Mouse (Mus musculus) CH12.LX (cell line): ENCODE measurements around the gene Arid4a. TPM values are rescaled to one million over a fixed set of nuclear protein-coding genes. Genes with fewer than 3 reads are reported as not detected.

Experiments
- DNase-seq: peaks from one replicate; pipeline ENCODE4 v3.0.0-alpha.2; 2013; ENCODE audit errors: extremely low read depth
- H3K27ac ChIP-seq: 2 replicates; pipeline ENCODE4 v1.5.1; 2012; ENCODE audit warnings: low read depth, mild to moderate bottlenecking, control low read depth, moderate library complexity; ENCODE audit not compliant: insufficient read depth
- H3K27me3 ChIP-seq: replicated peaks from 2 replicates; pipeline ENCODE3; 2012; ENCODE audit warnings: inconsistent platforms
- H3K36me3 ChIP-seq, 2 experiments: replicated peaks in 1 of 2; 2 replicates each; pipeline versions ENCODE3 to v1.6.1; 2012; ENCODE audit warnings: inconsistent platforms in 1 of 2, low read length in 1 of 2, mild to moderate bottlenecking in 1 of 2, mixed read lengths in 1 of 2, moderate library complexity in 1 of 2; ENCODE audit not compliant: control insufficient read depth in 1 of 2, insufficient read depth in 1 of 2
- H3K4me1 ChIP-seq, 2 experiments: 2 replicates each; pipeline ENCODE4 v1.6.1; 2012; ENCODE audit warnings: inconsistent platforms in 1 of 2, moderate library complexity in 1 of 2; ENCODE audit not compliant: insufficient read depth in 2 of 2, control insufficient read depth in 1 of 2
- H3K4me2 ChIP-seq: 2 replicates; pipeline ENCODE4 v1.6.1; 2012; ENCODE audit warnings: low read depth, mild to moderate bottlenecking, control low read depth; ENCODE audit not compliant: poor library complexity, insufficient read depth, severe bottlenecking
- H3K4me3 ChIP-seq, 3 experiments: fragments of 150-350 bp in 1 of 3; sonication (generic) in 1 of 3; replicated peaks in 1 of 3; 2 replicates each; pipeline versions ENCODE3 to v1.5.1; 2011 to 2012; ENCODE audit warnings: low read depth in 2 of 3, low read length in 2 of 3, mild to moderate bottlenecking in 2 of 3, moderate library complexity in 2 of 3, control low read depth in 1 of 3, improper control_type of control experiment in 1 of 3, inconsistent platforms in 1 of 3, mixed read lengths in 1 of 3; ENCODE audit not compliant: poor library complexity in 1 of 3
- H3K79me2 ChIP-seq: replicated peaks from 2 replicates; pipeline ENCODE4 v1.6.1; 2012; ENCODE audit warnings: mild to moderate bottlenecking, moderate library complexity; ENCODE audit not compliant: control insufficient read depth, poor library complexity, insufficient read depth, severe bottlenecking; ENCODE audit errors: extremely low read depth
- H3K9ac ChIP-seq: 2 replicates; pipeline ENCODE4 v1.6.1; 2012; ENCODE audit warnings: low read depth, mild to moderate bottlenecking, control low read depth, moderate library complexity; ENCODE audit not compliant: insufficient read depth
- H3K9me3 ChIP-seq: replicated peaks from 2 replicates; pipeline ENCODE3; 2012; ENCODE audit warnings: low read length, inconsistent platforms, mixed read lengths
- BHLHE40 ChIP-seq: IDR thresholded peaks from 2 replicates; pipeline ENCODE4 v1.6.1; 2011; ENCODE audit warnings: mild to moderate bottlenecking, low read depth, low read length, improper control_type of control experiment
- CHD1 ChIP-seq: IDR thresholded peaks from 2 replicates; pipeline ENCODE4 v1.6.1; 2012; ENCODE audit warnings: low read depth, low read length, improper control_type of control experiment, inconsistent platforms
- CTCF ChIP-seq, 2 experiments: IDR thresholded peaks in 1 of 2; conservative IDR thresholded peaks in 1 of 2; 2 replicates each; pipeline ENCODE4 v1.5.1; 2011 to 2012; ENCODE audit warnings: low read depth in 2 of 2, low read length in 2 of 2, improper control_type of control experiment in 1 of 2, inconsistent platforms in 1 of 2, mild to moderate bottlenecking in 1 of 2, moderate library complexity in 1 of 2
- ELF1 ChIP-seq: IDR thresholded peaks from 2 replicates; pipeline ENCODE4 v1.6.1; 2014; ENCODE audit warnings: low read depth, mild to moderate bottlenecking, inconsistent platforms, low read length, improper control_type of control experiment
- EP300 ChIP-seq: IDR thresholded peaks from 2 replicates; pipeline ENCODE4 v1.6.1; 2011; ENCODE audit warnings: low read length, improper control_type of control experiment
- GABPA ChIP-seq: IDR thresholded peaks from 2 replicates; pipeline ENCODE4 v1.6.1; 2012; ENCODE audit warnings: low read depth, low read length, improper control_type of control experiment, inconsistent platforms; ENCODE audit not compliant: insufficient replicate concordance
- HCFC1 ChIP-seq: IDR thresholded peaks from 2 replicates; pipeline ENCODE4 v1.6.1; 2012; ENCODE audit warnings: low read depth, mild to moderate bottlenecking, inconsistent platforms, low read length, improper control_type of control experiment
- IRF4 ChIP-seq: IDR thresholded peaks from 2 replicates; pipeline ENCODE4 v1.6.1; 2014; ENCODE audit warnings: low read depth, mild to moderate bottlenecking, inconsistent platforms, low read length, improper control_type of control experiment
- JUN ChIP-seq: IDR thresholded peaks from 2 replicates; pipeline ENCODE4 v1.6.1; 2011; ENCODE audit warnings: low read depth, mild to moderate bottlenecking, low read length, improper control_type of control experiment, moderate library complexity; ENCODE audit not compliant: insufficient read depth
- JUND ChIP-seq: conservative IDR thresholded peaks from 2 replicates; pipeline ENCODE4 v1.6.1; 2011; ENCODE audit warnings: low read depth, low read length, improper control_type of control experiment
- KAT2A ChIP-seq: IDR thresholded peaks from 2 replicates; pipeline ENCODE4 v1.6.1; 2012; ENCODE audit warnings: low read length, improper control_type of control experiment, inconsistent platforms; ENCODE audit not compliant: insufficient replicate concordance
- MAFK ChIP-seq: IDR thresholded peaks from 2 replicates; pipeline ENCODE4 v1.6.1; 2011; ENCODE audit warnings: low read length, improper control_type of control experiment; ENCODE audit not compliant: insufficient replicate concordance
- MAX ChIP-seq: IDR thresholded peaks from 2 replicates; pipeline ENCODE4 v1.6.1; 2011; ENCODE audit warnings: low read length, improper control_type of control experiment
- MAZ ChIP-seq: IDR thresholded peaks from 2 replicates; pipeline ENCODE4 v1.6.1; 2012; ENCODE audit warnings: low read depth, mild to moderate bottlenecking, inconsistent platforms, low read length, improper control_type of control experiment, moderate library complexity
- MEF2A ChIP-seq: IDR thresholded peaks from 2 replicates; pipeline ENCODE4 v1.6.1; 2014; ENCODE audit warnings: low read depth, mild to moderate bottlenecking, inconsistent platforms, low read length, improper control_type of control experiment, borderline replicate concordance
- MXI1 ChIP-seq: IDR thresholded peaks from 2 replicates; pipeline ENCODE4 v1.6.1; 2011; ENCODE audit warnings: mild to moderate bottlenecking, low read depth, low read length, improper control_type of control experiment
- MYC ChIP-seq: IDR thresholded peaks from 2 replicates; pipeline ENCODE4 v1.6.1; 2011; ENCODE audit warnings: low read depth, mild to moderate bottlenecking, improper control_type of control experiment, low read length
- NELFE ChIP-seq: IDR thresholded peaks from 2 replicates; pipeline ENCODE4 v1.6.1; 2011; ENCODE audit warnings: low read depth, low read length, improper control_type of control experiment
- NRF1 ChIP-seq: IDR thresholded peaks from 2 replicates; pipeline ENCODE4 v1.6.1; 2014; ENCODE audit warnings: low read depth, mild to moderate bottlenecking, inconsistent platforms, low read length, improper control_type of control experiment, moderate library complexity
- PAX5 ChIP-seq: IDR thresholded peaks from 2 replicates; pipeline ENCODE4 v1.6.1; 2012; ENCODE audit warnings: low read length, inconsistent platforms, mixed read lengths
- POLR2A ChIP-seq: IDR thresholded peaks from 2 replicates; pipeline ENCODE4 v1.6.1; 2011; ENCODE audit warnings: low read depth, mild to moderate bottlenecking, improper control_type of control experiment, low read length
- POLR2AphosphoS2 ChIP-seq: IDR thresholded peaks from 2 replicates; pipeline ENCODE4 v1.6.1; 2011; ENCODE audit warnings: low read depth, low read length, improper control_type of control experiment
- RAD21 ChIP-seq: IDR thresholded peaks from 2 replicates; pipeline ENCODE4 v1.6.1; 2011; ENCODE audit warnings: low read depth, mild to moderate bottlenecking, low read length, improper control_type of control experiment, moderate library complexity
- RCOR1 ChIP-seq: conservative IDR thresholded peaks from 2 replicates; pipeline ENCODE4 v1.6.1; 2012; ENCODE audit warnings: low read depth, mild to moderate bottlenecking, inconsistent platforms, low read length, improper control_type of control experiment
- SMC3 ChIP-seq: IDR thresholded peaks from 2 replicates; pipeline ENCODE4 v1.6.1; 2011; ENCODE audit warnings: low read depth, low read length, improper control_type of control experiment
- TCF12 ChIP-seq: IDR thresholded peaks from 2 replicates; pipeline ENCODE4 v1.6.1; 2014; ENCODE audit warnings: low read depth, mild to moderate bottlenecking, inconsistent platforms, low read length, improper control_type of control experiment
- UBTF ChIP-seq: IDR thresholded peaks from 2 replicates; pipeline ENCODE4 v1.6.1; 2012; ENCODE audit warnings: low read depth, mild to moderate bottlenecking, inconsistent platforms, low read length, improper control_type of control experiment, moderate library complexity
- USF1 ChIP-seq: IDR thresholded peaks from 2 replicates; pipeline ENCODE4 v1.6.1; 2014; ENCODE audit warnings: low read depth, mild to moderate bottlenecking, inconsistent platforms, low read length, improper control_type of control experiment
- USF2 ChIP-seq: conservative IDR thresholded peaks from 2 replicates; pipeline ENCODE4 v1.6.1; 2011; ENCODE audit warnings: low read depth, low read length, improper control_type of control experiment
- ZC3H11A ChIP-seq: IDR thresholded peaks from 2 replicates; pipeline ENCODE4 v1.6.1; 2012; ENCODE audit warnings: low read depth, mild to moderate bottlenecking, inconsistent platforms, low read length, improper control_type of control experiment
- ZKSCAN1 ChIP-seq: IDR thresholded peaks from 2 replicates; pipeline ENCODE4 v1.6.1; 2012; ENCODE audit warnings: low read depth, inconsistent platforms, low read length, improper control_type of control experiment, borderline replicate concordance
- ZMIZ1 ChIP-seq: IDR thresholded peaks from 2 replicates; pipeline ENCODE4 v1.6.1; 2012; ENCODE audit warnings: low read depth, mild to moderate bottlenecking, inconsistent platforms, low read length, improper control_type of control experiment
- dilution Hi-C: fragments of 300-500 bp; cut with MboI; formaldehyde crosslinking; loops from 2 replicates; pipeline ENCODE4 v1.14.3; 2020; ENCODE audit warnings: low sequenced_read_pairs; ENCODE audit not compliant: extremely low pct_unique_long_range_greater_than_20kb, extremely low pct_ligation_motif_present
- in situ Hi-C: fragments of 300-500 bp; cut with MboI; formaldehyde crosslinking; loops from 3 replicates; pipeline ENCODE4 v1.14.3; 2019; ENCODE audit warnings: low sequenced_read_pairs, low pct_ligation_motif_present, low pct_unique_long_range_greater_than_20kb, mixed read lengths
- polyA plus RNA-seq: library from polyadenylated mRNA; unstranded; fragments of >175 nt; gene quantifications from 2 replicates; pipeline ENCODE4 v1.2.1, GENCODE M21; 2012; ENCODE audit warnings: low read depth; ENCODE audit not compliant: insufficient read length
- total RNA-seq, 2 experiments: library from RNA; depleted of rRNA; stranded (reverse); fragments of 300-350 nt in 1 of 2; fragments of >200 nt in 1 of 2; gene quantifications; 2 replicates each; pipeline ENCODE4 v1.2.3; 2012 to 2014

Gene Arid4a
- total and polyA plus RNA-seq, 3 experiments, result 8.0 to 20.8 (median 9.7) TPM

- TF ChIP-seq RCOR1 (no peak), CTCF (conservative IDR thresholded peaks at IDR 0.05 in 1 of 2, IDR thresholded peaks at IDR 0.05 in 1 of 2; ENCODE audit: low read depth in 2 of 2, low read length in 2 of 2) (no peak), USF2 (peak; percentile 80), IRF4 (no peak), POLR2AphosphoS2 (no peak), ZC3H11A (peak; percentile 99), HCFC1 (no peak), EP300 (no peak), GABPA (no peak), CHD1 (no peak)
Observed at GRCm38 (mm10) chr12:71136130-71136973, 120.6 kb downstream of the Arid4a start, which contains the start of the genes Timm9 and 2700049A03Rik (continued).

- Histone ChIP-seq H3K27me3 (no peaks in the 10 kb centered on the region), H3K9ac (peak overlapping the region; percentile 86), H3K79me2 (peaks cover 48% of the 10 kb centered on the region), H3K4me3 (peak overlapping the region; percentile 71 to 98 (median 83)), H3K27ac (no peak overlapping the region; the same call in 1 of the 2 replicates), H3K4me1 (peaks cover 5 to 26% of the 10 kb centered on the region in 2 experiments; a peak in 3 of 4 replicates), H3K4me2 (peak overlapping the region; percentile 5; the same call in 1 of the 2 replicates), H3K9me3 (no peaks in the 10 kb centered on the region), H3K36me3 (peaks cover 20 to 51% of the 10 kb centered on the region in 2 experiments)
- in situ Hi-C loops, result loop anchor here (25.0 kb wide), 1 partner anchor 575 kb away; no protein-coding TSS in a partner anchor
- dilution Hi-C loops, result no loop called here
- peak; percentile 90 for DNase-seq
- TF ChIP-seq IRF4 (peak; percentile 53; the same call in 1 of the 2 replicates), RAD21 (no peak), RCOR1 (no peak), TCF12 (peak; percentile 68), MEF2A (peak; percentile 37; the same call in 1 of the 2 replicates), POLR2A (peak; percentile 82), SMC3 (no peak), USF1 (no peak), NRF1 (peak; percentile 87), MAX (no peak), ZKSCAN1 (no peak), EP300 (no peak), BHLHE40 (no peak), MXI1 (no peak), JUN (no peak), CHD1 (no peak), ELF1 (peak; percentile 35), CTCF (conservative IDR thresholded peaks at IDR 0.05 in 1 of 2, IDR thresholded peaks at IDR 0.05 in 1 of 2; ENCODE audit: low read depth in 2 of 2, low read length in 2 of 2) (no peak), PAX5 (no peak), POLR2AphosphoS2 (no peak), MAFK (no peak), KAT2A (0 out of 2 replicates have a peak, but pooled peaks have one; percentile 50), MYC (no peak; the same call in 1 of the 2 replicates), JUND (no peak), GABPA (no peak; the same call in 1 of the 2 replicates), NELFE (peak; percentile 86), USF2 (no peak), MAZ (peak; percentile 96), ZC3H11A (no peak), ZMIZ1 (no peak; the same call in 1 of the 2 replicates), UBTF (no peak; the same call in 1 of the 2 replicates), HCFC1 (peak; percentile 82)
Observed at GRCm38 (mm10) chr12:71136974-71137491, 121.2 kb downstream of the Arid4a start.
